Mouse (Mus musculus) bone marrow macrophage, adult 2 months (primary cell): Measurements from ENCODE around the gene Ppm1h.

Source experiments
- CTCF ChIP-seq: IDR thresholded peaks from 2 replicates; pipeline ENCODE4 v1.5.1; 2012; ENCODE audit warnings: low read depth, mild to moderate bottlenecking, low read length, moderate library complexity
- POLR2A ChIP-seq: IDR thresholded peaks from 2 replicates; pipeline ENCODE4 v1.6.1; 2012; ENCODE audit warnings: mild to moderate bottlenecking, low read depth, low read length, borderline replicate concordance

GRCm38 (mm10) chr10:122754967-122755366 is 76.4 kb downstream of the Ppm1h start:
- TF ChIP-seq CTCF (no peak), POLR2A (no peak)
